8 mouse cellular contexts compared by ENCODE assay signal in the genomic region with DNA sequence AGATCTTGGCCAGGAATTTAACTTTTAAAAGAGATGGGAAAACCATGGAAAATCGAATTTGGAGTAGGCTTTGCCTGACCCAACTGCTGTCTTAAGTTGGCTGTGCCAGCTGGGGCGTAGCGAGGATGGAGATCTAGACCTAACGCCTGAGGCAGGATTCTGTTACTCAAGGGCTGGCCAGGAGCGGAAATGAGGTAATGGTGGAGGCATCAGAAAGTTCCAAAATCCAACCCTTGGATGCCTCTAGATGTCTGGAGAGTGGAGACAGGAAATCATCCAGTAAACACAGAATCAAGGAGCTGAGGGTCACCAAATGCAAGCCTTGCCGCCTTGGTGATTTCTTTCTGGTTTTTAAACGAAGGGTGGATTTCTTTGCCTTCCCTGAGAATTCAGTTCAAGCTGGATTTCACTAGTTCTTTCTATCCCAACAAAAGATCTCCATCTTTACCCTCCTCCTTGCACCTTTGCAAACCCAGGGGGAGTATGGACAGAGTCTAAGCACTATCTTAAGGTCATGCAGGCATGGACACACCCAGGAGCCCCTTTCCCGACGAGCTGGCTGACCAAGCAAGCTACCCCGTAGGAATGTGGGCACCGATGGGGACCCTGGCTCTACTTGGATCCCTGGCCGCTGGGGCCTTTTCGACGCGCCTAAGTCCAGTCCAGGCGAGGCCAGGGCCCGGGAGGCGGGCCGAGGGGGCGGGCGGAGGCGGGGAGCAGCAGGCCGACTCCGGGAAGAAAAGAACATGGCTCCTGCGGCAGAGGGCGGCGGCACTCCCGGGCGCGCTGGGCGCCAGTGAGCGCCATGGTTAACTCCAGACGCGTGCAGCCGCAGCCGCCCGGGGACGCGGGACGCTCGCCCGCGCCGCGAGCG. TPM values are rescaled to one million over a fixed set of nuclear protein-coding genes. Genes with fewer than 3 reads are reported as not detected.
DNase-seq lines count a peak whose midpoint lies in the region; ATAC-seq lines count a peak whose summit lies in the region.

Pkd2 (plus strand) TSS at position 619 of the 874 bp plus-strand sequence.

- peak within 1 kb of the TSS; percentile 82 for H3K4me2 ChIP-seq in forebrain, embryonic 15.5 days (replicated peaks)
- peak within 1 kb of the TSS; percentile 62 for H3K4me2 ChIP-seq in neural tube, embryonic 15.5 days

- H3K9me3 ChIP-seq in forebrain, embryonic 15.5 days, result no peaks in the 10 kb centered on the region
- no peaks in the 10 kb centered on the region for H3K9me3 ChIP-seq in neural tube, embryonic 15.5 days (replicated peaks)

- peak within 1 kb of the TSS; percentile 98 for H3K9ac ChIP-seq in forebrain, embryonic 15.5 days (replicated peaks)
- H3K9ac ChIP-seq in neural tube, embryonic 15.5 days (replicated peaks), result peak within 1 kb of the TSS; percentile 90

- peaks cover 23% of the 10 kb centered on the region for H3K4me1 ChIP-seq in forebrain, embryonic 15.5 days
- peaks cover 28% of the 10 kb centered on the region for H3K4me1 ChIP-seq in neural tube, embryonic 15.5 days

- DNase-seq in MN1 (ENCODE audit: low spot score), result peak; percentile 80
- peak; percentile 79 for DNase-seq in cerebellum, adult 11-12 months
- DNase-seq in heart, postnatal 10 days, result peak; percentile 83 to 84
- DNase-seq in kidney, postnatal 4 days, result peak; percentile 87 to 92
- DNase-seq in lung, adult 18-20 months, result peak; percentile 75 to 82
- DNase-seq in urinary bladder, postnatal 4 days (ENCODE audit: low spot score in 2 of 2), result peak; percentile 76 to 82

- intact Hi-C loops in heart, postnatal 10 days (cut with DNase I), result loop anchor here (10.0 kb wide), 1 partner anchor 454 kb away; no protein-coding TSS in a partner anchor

- peak within 1 kb of the TSS; percentile 93 for H3K27ac ChIP-seq in forebrain, embryonic 15.5 days (replicated peaks)
- H3K27ac ChIP-seq in neural tube, embryonic 15.5 days (replicated peaks), result peak within 1 kb of the TSS; percentile 92

- H3K36me3 ChIP-seq in forebrain, embryonic 15.5 days, result no peaks in the 10 kb centered on the region; the same call in 1 of the 2 replicates
- peaks cover 12% of the 10 kb centered on the region; the same call in 1 of the 2 replicates for H3K36me3 ChIP-seq in neural tube, embryonic 15.5 days

- peak within 1 kb of the TSS; percentile 95 for H3K4me3 ChIP-seq in forebrain, embryonic 15.5 days
- H3K4me3 ChIP-seq in neural tube, embryonic 15.5 days (replicated peaks), result peak within 1 kb of the TSS; percentile 84

- WGBS in forebrain, embryonic 15.5 days, result 12% methylated on average over 45 of the region's 46 CpGs
- 10% methylated on average over 46 of the region's 46 CpGs for WGBS in neural tube, embryonic 15.5 days

- peak; percentile 90 for ATAC-seq in forebrain, embryonic 15.5 days (replicated peaks)
- peak; percentile 84 for ATAC-seq in neural tube, embryonic 15.5 days (ENCODE audit: low FRiP score)

- no peaks in the 10 kb centered on the region for H3K27me3 ChIP-seq in forebrain, embryonic 15.5 days
- H3K27me3 ChIP-seq in neural tube, embryonic 15.5 days (replicated peaks), result no peaks in the 10 kb centered on the region

RNA-seq across cellular contexts. Expression of gene Pkd2, which starts in this region (rescaled TPM):
- 8.2 TPM in 2 replicates for polyA plus RNA-seq in forebrain, embryonic 15.5 days (2015; fragmentation: Nextera tagmentation; extraction: Ambion mirVana)
- total RNA-seq in heart, postnatal 10 days (2021), result 10 to 100 TPM; 35.3 to 35.9 TPM
- 8.7 and 8.8 TPM in 2 replicates for polyA plus RNA-seq in neural tube, embryonic 15.5 days (2015; fragmentation: Nextera tagmentation; extraction: Ambion mirVana)

Comparison
In these comparisons a context has a peak if more than half of its experiments do, and no peak if none do; other contexts are left out.
1. Peak in every context shown above with its lines: DNase-seq, ATAC-seq, H3K4me3 ChIP-seq and H3K27ac ChIP-seq.